Mouse (Mus musculus) brain, embryonic 14.5 days (tissue): ENCODE results near the gene Prkd2.

Source experiments
- CTCF ChIP-seq: fragments of 200-500 bp; IDR thresholded peaks from 2 replicates; pipeline ENCODE4 v1.5.1; 2012; ENCODE audit warnings: inconsistent platforms, mild to moderate bottlenecking, moderate library complexity, borderline replicate concordance; ENCODE audit not compliant: insufficient read depth, insufficient read length; ENCODE audit errors: extremely low read depth
- POLR2A ChIP-seq: fragments of 200-500 bp; IDR thresholded peaks from 2 replicates; pipeline ENCODE4 v1.6.1; 2012; ENCODE audit warnings: mild to moderate bottlenecking, inconsistent platforms, borderline replicate concordance; ENCODE audit not compliant: poor library complexity, insufficient read depth, insufficient read length, severe bottlenecking; ENCODE audit errors: extremely low read depth

GRCm38 (mm10) chr7:16827274-16827673 lies 15.4 kb upstream of the Prkd2 start:
- TF ChIP-seq POLR2A: no peak
- TF ChIP-seq CTCF: no peak
